In the genomic region with DNA sequence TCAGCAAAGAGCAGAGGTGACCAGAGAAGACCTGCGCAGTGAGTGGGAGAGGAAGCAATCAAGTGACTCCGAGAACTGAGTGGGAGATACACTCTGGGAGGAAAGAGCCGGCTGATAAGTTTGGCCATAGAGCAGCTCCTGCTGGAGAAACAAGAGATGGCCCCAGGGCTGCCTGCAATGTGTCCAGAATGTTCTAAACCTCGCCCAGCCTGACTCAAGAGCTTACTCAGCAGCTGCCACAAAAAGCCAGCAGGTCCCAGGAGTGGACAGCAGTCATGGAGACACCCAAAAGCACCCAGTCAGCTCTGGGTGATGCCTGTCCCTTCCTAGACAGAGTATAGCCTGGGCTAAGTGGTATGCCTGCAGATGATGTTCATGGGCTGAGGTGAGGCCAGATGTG, we compare ENCODE assay signal across 34 mouse cellular contexts. TPM values are rescaled to one million over a fixed set of nuclear protein-coding genes. Genes with fewer than 3 reads are reported as not detected.
DNase-seq lines count a peak whose midpoint lies in the region; ATAC-seq and TF ChIP-seq lines count a peak whose summit lies in the region.
"Had no signal": no experiment of that assay in that cellular context is flagged by ENCODE, and none has a peak within 500 bp of the region (broad histone marks: within the 10 kb centered on the region; RNA-seq: fewer than 3 reads in every experiment).

No protein-coding gene starts in this region.

- no peak overlapping the region for H3K4me2 ChIP-seq in hindbrain, embryonic 14.5 days (replicated peaks)
- H3K4me2 ChIP-seq in embryonic facial prominence, embryonic 13.5 days, result no peak overlapping the region
- no peak overlapping the region for H3K4me2 ChIP-seq in stomach, postnatal 0 days (replicated peaks; ENCODE audit: low read depth)
- H3K4me2 ChIP-seq: embryonic facial prominence, embryonic 12.5 days; heart, embryonic 11.5 days; kidney, embryonic 15.5 days; limb, embryonic 13.5 days; liver, embryonic 13.5 days; midbrain, embryonic 12.5 days; neural tube, embryonic 12.5 days had no signal

- ATAC-seq in hindbrain, embryonic 14.5 days (ENCODE audit: low FRiP score), result no peak
- ATAC-seq in embryonic facial prominence, embryonic 13.5 days (ENCODE audit: insufficient number of reproducible peaks, insufficient read depth, low FRiP score, low TSS enrichment, low read depth), result no peak
- no peak for ATAC-seq in stomach, postnatal 0 days (ENCODE audit: low FRiP score, low TSS enrichment)
- ATAC-seq: forebrain, postnatal 0 days; hindbrain, embryonic 16.5 days; lung, postnatal 0 days; Patski had no signal

- peaks cover 11% of the 10 kb centered on the region for H3K36me3 ChIP-seq in hindbrain, embryonic 10.5 days
- H3K36me3 ChIP-seq in hindbrain, embryonic 14.5 days (replicated peaks; ENCODE audit: control insufficient read depth, insufficient read depth), result no peaks in the 10 kb centered on the region
- 0 out of 2 replicates have a peak, but pooled peaks cover 7% of the 10 kb centered on the region for H3K36me3 ChIP-seq in embryonic facial prominence, embryonic 13.5 days
- no peaks in the 10 kb centered on the region for H3K36me3 ChIP-seq in stomach, postnatal 0 days (ENCODE audit: control insufficient read depth, insufficient read depth, low read length)
- H3K36me3 ChIP-seq: embryonic facial prominence, embryonic 12.5 days; liver, embryonic 13.5 days; midbrain, embryonic 12.5 days; neural tube, embryonic 12.5 days had no signal

- H3K4me1 ChIP-seq in hindbrain, embryonic 10.5 days (replicated peaks), result peaks cover 66% of the 10 kb centered on the region
- 0 out of 2 replicates have a peak, but pooled peaks cover 8% of the 10 kb centered on the region for H3K4me1 ChIP-seq in hindbrain, embryonic 14.5 days (replicated peaks; ENCODE audit: control insufficient read depth, insufficient read depth, low read length)
- H3K4me1 ChIP-seq in embryonic facial prominence, embryonic 13.5 days, result peaks cover 53% of the 10 kb centered on the region
- no peaks in the 10 kb centered on the region for H3K4me1 ChIP-seq in stomach, postnatal 0 days (replicated peaks; ENCODE audit: control insufficient read depth, insufficient read depth)

- H3K9me3 ChIP-seq in hindbrain, embryonic 10.5 days, result peaks cover 8% of the 10 kb centered on the region; the same call in 1 of the 2 replicates
- H3K9me3 ChIP-seq in hindbrain, embryonic 14.5 days (ENCODE audit: control insufficient read depth, low read length), result no peaks in the 10 kb centered on the region
- H3K9me3 ChIP-seq in embryonic facial prominence, embryonic 13.5 days, result no peaks in the 10 kb centered on the region
- no peaks in the 10 kb centered on the region for H3K9me3 ChIP-seq in stomach, postnatal 0 days (ENCODE audit: control insufficient read depth, low read length)
- H3K9me3 ChIP-seq: embryonic facial prominence, embryonic 12.5 days; kidney, embryonic 15.5 days; limb, embryonic 13.5 days; liver, embryonic 13.5 days; midbrain, embryonic 12.5 days; neural tube, embryonic 12.5 days had no signal

- DNase-seq in hindbrain, embryonic 10.5 days (ENCODE audit: low spot score), result no peak
- no peak for DNase-seq in hindbrain, embryonic 14.5 days (ENCODE audit: low spot score)
- DNase-seq in left cerebral cortex, adult 2 months (ENCODE audit: extremely low spot score in 1 of 2, low spot score in 2 of 2), result no peak
- DNase-seq in left cerebral cortex, adult 18-20 months (ENCODE audit: low spot score in 2 of 2), result no peak
- DNase-seq in stomach, postnatal 0 days (ENCODE audit: low spot score), result no peak
- no peak for DNase-seq in retina, postnatal 1 day
- DNase-seq in heart, postnatal 10 days, result no peak
- DNase-seq: adrenal gland, postnatal 10 days; cerebellum, adult 8-10 months; cerebellum, postnatal 25 days; forebrain, postnatal 0 days; gastrocnemius, postnatal 25 days; heart, adult 18-20 months; kidney, adult 11 months; kidney, postnatal 36 days; liver, embryonic 13.5 days; lung, adult 18-20 months; lung, postnatal 4 days; thymus, adult 2 months; thymus, postnatal 36 days had no signal

- TF ChIP-seq CTCF in left cerebral cortex, adult 2 months (IDR thresholded peaks at IDR 0.05), result peak; percentile 9
- peak; percentile 39 for TF ChIP-seq CTCF in stomach, postnatal 0 days (IDR thresholded peaks at IDR 0.05; ENCODE audit: low read depth)

- intact Hi-C loops in left cerebral cortex, adult 2 months (cut with DNase I), result no loop called here
- intact Hi-C loops in heart, postnatal 10 days (cut with DNase I), result no loop called here

- 87% methylated on average over 4 of the region's 4 CpGs for WGBS in hindbrain, embryonic 10.5 days
- 89% methylated on average over 4 of the region's 4 CpGs for WGBS in hindbrain, embryonic 14.5 days
- 72% methylated on average over 4 of the region's 4 CpGs for WGBS in embryonic facial prominence, embryonic 13.5 days
- WGBS in stomach, postnatal 0 days, result 76% methylated on average over 4 of the region's 4 CpGs

- no peak overlapping the region for H3K9ac ChIP-seq in hindbrain, embryonic 14.5 days
- H3K9ac ChIP-seq in embryonic facial prominence, embryonic 13.5 days, result no peak overlapping the region
- H3K9ac ChIP-seq in stomach, postnatal 0 days (ENCODE audit: low read length), result no peak overlapping the region
- H3K9ac ChIP-seq: embryonic facial prominence, embryonic 12.5 days; forebrain, postnatal 0 days; kidney, embryonic 15.5 days; limb, embryonic 13.5 days; liver, embryonic 13.5 days; midbrain, embryonic 12.5 days had no signal

- peak overlapping the region; percentile 82 for H3K27ac ChIP-seq in hindbrain, embryonic 10.5 days
- H3K27ac ChIP-seq in hindbrain, embryonic 14.5 days, result no peak overlapping the region
- peak overlapping the region; percentile 88 for H3K27ac ChIP-seq in left cerebral cortex, adult 2 months
- 0 out of 2 replicates have a peak overlapping the region, but pooled peaks have one; percentile 0 for H3K27ac ChIP-seq in embryonic facial prominence, embryonic 13.5 days
- H3K27ac ChIP-seq in stomach, postnatal 0 days (replicated peaks), result no peak overlapping the region
- H3K27ac ChIP-seq: embryonic facial prominence, embryonic 12.5 days; kidney, embryonic 15.5 days; limb, embryonic 13.5 days; liver, embryonic 13.5 days; midbrain, embryonic 12.5 days; neural tube, embryonic 12.5 days had no signal

- TF ChIP-seq EP300 in stomach, postnatal 0 days (optimal IDR thresholded peaks at IDR 0.05), result no peak

- no peaks in the 10 kb centered on the region for H3K27me3 ChIP-seq in hindbrain, embryonic 10.5 days (ENCODE audit: insufficient read depth, poor library complexity, severe bottlenecking)
- no peaks in the 10 kb centered on the region for H3K27me3 ChIP-seq in hindbrain, embryonic 14.5 days (ENCODE audit: control insufficient read depth, insufficient read depth, low read length)
- H3K27me3 ChIP-seq in embryonic facial prominence, embryonic 13.5 days, result no peaks in the 10 kb centered on the region
- no peaks in the 10 kb centered on the region for H3K27me3 ChIP-seq in stomach, postnatal 0 days (ENCODE audit: control insufficient read depth, insufficient read depth, low read length)
- H3K27me3 ChIP-seq: CH12.LX; embryonic facial prominence, embryonic 12.5 days; kidney, embryonic 15.5 days; limb, embryonic 13.5 days; liver, embryonic 13.5 days; midbrain, embryonic 12.5 days; Patski had no signal

- H3K4me3 ChIP-seq in hindbrain, embryonic 10.5 days, result no peak overlapping the region
- no peak overlapping the region for H3K4me3 ChIP-seq in hindbrain, embryonic 14.5 days (replicated peaks; ENCODE audit: low read length)
- no peak overlapping the region for H3K4me3 ChIP-seq in left cerebral cortex, adult 2 months
- H3K4me3 ChIP-seq in embryonic facial prominence, embryonic 13.5 days, result no peak overlapping the region
- no peak overlapping the region for H3K4me3 ChIP-seq in stomach, postnatal 0 days (ENCODE audit: low read depth, low read length)
- H3K4me3 ChIP-seq: embryonic facial prominence, embryonic 12.5 days; kidney, embryonic 15.5 days; limb, embryonic 13.5 days; liver, embryonic 13.5 days; megakaryocyte, embryonic 14.5 days; midbrain, embryonic 12.5 days; myocyte; neural tube, embryonic 12.5 days had no signal

RNA-seq across cellular contexts. Expression of a gene that starts 44.6 kb away (rescaled TPM):
- 27.3 and 29.4 TPM in 2 replicates for polyA plus RNA-seq in hindbrain, embryonic 10.5 days (2016; fragmentation: Nextera tagmentation; extraction: Ambion mirVana)
- polyA plus RNA-seq in hindbrain, embryonic 14.5 days (2014; fragmentation: Nextera tagmentation; extraction: Ambion mirVana), result 22.4 and 24.9 TPM in 2 replicates
- 10 to 100 TPM; 22.0 to 25.4 TPM for total RNA-seq in left cerebral cortex, adult 2 months (2021)
- total RNA-seq in left cerebral cortex, adult 18-20 months (2021), result 10 to 100 TPM; 19.1 to 20.2 TPM
- polyA plus RNA-seq in embryonic facial prominence, embryonic 13.5 days (2015; fragmentation: Nextera tagmentation; extraction: Ambion mirVana), result 28.7 and 33.8 TPM in 2 replicates
- polyA plus RNA-seq in stomach, postnatal 0 days (2015; fragmentation: Nextera tagmentation; extraction: Ambion mirVana), result 16.3 and 17.7 TPM in 2 replicates
- total RNA-seq in heart, postnatal 10 days (2021), result 10 to 100 TPM; 25.4 to 27.0 TPM

RNA-seq across cellular contexts. Expression of a gene that starts 53.0 kb away (rescaled TPM):
- 9.1 and 10.7 TPM in 2 replicates for polyA plus RNA-seq in hindbrain, embryonic 10.5 days (2016; fragmentation: Nextera tagmentation; extraction: Ambion mirVana)
- 18.5 and 20.1 TPM in 2 replicates for polyA plus RNA-seq in hindbrain, embryonic 14.5 days (2014; fragmentation: Nextera tagmentation; extraction: Ambion mirVana)
- total RNA-seq in left cerebral cortex, adult 2 months (2021), result 10 to 100 TPM; 55.3 to 66.9 TPM
- 10 to 100 TPM; 52.1 to 55.2 TPM for total RNA-seq in left cerebral cortex, adult 18-20 months (2021)
- 9.1 and 11.1 TPM in 2 replicates for polyA plus RNA-seq in embryonic facial prominence, embryonic 13.5 days (2015; fragmentation: Nextera tagmentation; extraction: Ambion mirVana)
- polyA plus RNA-seq in stomach, postnatal 0 days (2015; fragmentation: Nextera tagmentation; extraction: Ambion mirVana), result 1.4 and 1.6 TPM in 2 replicates
- total RNA-seq in heart, postnatal 10 days (2021), result under 1 TPM; 0.72 to 0.93 TPM
- total RNA-seq: CH12.LX; hematopoietic stem cell, adult 5-6 weeks had no signal

Comparison
In these comparisons a context has a peak if more than half of its experiments do, and no peak if none do; other contexts are left out.
1. H3K27ac ChIP-seq: peak in hindbrain, embryonic 10.5 days (single experiment), left cerebral cortex, adult 2 months (single experiment) and embryonic facial prominence, embryonic 13.5 days (single experiment); none in hindbrain, embryonic 14.5 days (single experiment) and stomach, postnatal 0 days (single experiment).